Mouse (Mus musculus): ENCODE measurements around the gene Surf4. TPM values are rescaled to one million over a fixed set of nuclear protein-coding genes. Genes with fewer than 3 reads are reported as not detected.

Surf4 gene
- polyA plus RNA-seq, 1 experiment: 357 TPM

DNA sequence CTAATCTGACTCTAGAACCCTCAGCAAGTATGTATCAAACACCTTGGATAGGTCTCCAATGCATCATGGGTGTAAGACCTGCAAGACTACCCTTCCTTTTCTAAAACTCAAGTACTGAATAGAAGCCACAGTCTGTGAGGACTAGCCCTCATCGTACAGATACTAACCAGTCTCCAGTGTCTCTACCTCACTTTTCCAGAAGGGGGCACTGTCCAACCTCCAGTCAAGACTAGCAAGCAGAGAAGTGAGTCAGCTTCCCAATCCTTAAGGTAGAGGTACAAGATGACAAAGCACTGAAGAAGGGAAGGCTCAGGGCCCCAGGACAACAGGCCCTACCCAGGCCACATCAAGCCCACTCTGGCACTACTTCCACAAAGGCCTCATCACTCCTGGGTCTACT, 3.3 kb downstream of the Surf4 start:
- no peak for DNase-seq (ENCODE audit: low read depth)

DNA sequence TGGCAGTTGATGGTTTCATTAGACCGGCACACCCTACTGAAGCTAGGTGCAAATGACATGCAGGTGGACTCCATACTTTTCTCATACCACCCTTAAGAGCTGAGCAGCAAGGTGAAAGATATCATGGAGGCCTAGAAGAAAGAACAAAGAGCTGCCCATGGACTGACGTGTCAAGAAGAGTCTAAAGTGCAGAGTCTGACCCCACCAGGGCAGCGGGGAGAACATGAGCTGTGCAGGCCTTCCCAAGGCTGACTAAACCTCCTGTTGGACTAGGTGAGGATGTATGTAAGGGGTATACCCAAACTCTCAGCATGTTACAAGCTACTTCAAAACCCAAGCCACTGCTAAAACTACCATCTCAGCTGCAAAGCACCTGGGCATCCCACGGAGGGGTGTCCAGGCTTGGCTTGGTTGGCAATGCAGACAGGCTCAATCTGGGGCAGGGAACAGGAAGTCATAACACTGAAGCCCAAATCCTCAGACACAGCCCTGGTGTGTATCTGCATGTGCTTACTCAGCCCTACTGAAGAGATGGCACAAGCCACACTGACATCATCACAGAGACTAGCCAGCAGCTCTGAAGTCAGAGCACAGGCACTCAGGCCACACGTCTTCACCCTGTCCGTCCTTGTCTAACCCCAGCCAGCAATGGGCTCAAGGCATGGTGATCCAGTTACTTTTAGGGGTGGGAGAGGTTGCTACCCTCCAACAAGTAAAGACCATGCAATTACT, 5.8 kb downstream of the Surf4 start:
- no peak for DNase-seq (ENCODE audit: low read depth)

DNA sequence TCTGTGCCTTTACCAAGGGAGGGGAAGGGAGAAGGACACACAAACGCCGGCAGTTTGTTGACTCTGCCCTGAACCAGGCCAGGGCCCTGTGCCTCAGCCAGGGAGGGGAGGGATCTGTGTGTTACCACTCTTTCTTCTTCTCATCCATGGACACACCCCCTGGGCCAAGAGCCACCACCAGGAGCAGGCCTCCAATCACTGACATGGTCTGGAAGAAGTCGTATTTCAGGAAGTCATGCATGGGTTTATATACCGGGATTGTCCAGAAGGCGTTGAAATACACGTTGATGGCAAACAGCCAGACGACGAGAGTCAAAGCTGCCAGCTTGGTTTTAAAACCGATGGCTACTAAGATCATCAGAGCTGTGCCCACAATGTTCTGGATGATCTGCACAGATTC, 11.9 kb downstream of the Surf4 start:
- DNase-seq (ENCODE audit: low read depth): no peak

DNA sequence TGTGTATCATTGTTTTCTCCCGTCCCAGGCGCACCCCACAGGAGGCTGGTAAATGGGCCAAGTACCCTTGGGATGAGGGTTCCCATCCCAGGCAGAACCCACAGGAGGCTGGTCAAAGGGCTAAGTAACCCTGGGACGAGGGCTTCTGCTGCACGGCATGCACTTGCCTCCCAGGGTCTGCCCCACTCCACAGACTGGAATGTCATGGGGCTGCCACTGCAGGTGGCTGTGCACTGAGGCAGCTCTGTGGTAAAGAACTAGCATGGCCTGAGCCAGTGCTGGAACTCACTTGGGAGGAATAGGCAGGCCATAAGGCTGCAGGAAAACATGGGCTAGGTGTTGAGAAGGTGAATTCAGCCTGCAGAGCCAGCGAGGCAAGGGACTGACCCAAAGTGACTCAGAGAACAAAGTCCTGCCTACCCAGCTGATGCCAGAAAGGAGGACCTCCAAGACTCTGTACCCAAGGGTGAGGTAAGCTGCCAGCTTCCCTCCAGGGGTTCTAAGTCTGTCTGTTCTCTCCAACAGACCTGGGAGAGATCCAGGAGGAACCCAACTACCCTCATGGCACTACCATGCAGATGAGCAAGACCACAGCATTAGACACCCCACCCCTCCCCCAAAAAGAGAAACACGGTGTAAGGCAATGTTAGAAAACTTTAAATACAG, 13.4 kb downstream of the Surf4 start:
- DNase-seq (ENCODE audit: low read depth): no peak

DNA sequence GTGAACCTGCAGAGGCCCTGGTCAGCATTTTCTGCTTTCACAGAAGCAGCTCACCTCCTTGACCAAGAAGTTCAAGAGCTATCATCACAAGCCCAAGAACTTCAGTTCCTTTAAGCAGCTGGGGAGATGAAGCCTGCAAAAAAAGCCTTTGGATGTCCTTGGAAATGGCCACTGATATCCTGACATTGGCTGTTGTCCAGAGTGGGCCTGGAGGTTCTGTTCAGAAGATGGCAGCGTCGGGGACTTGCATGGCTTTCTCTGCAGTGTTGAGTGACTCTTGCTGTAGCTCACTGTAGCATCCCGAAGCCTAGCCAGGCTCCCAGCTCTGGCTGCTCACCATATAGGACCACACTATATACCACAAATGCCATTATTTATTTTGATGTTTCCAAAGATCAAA, 14.0 kb downstream of the Surf4 start:
- DNase-seq (ENCODE audit: low read depth): no peak

DNA sequence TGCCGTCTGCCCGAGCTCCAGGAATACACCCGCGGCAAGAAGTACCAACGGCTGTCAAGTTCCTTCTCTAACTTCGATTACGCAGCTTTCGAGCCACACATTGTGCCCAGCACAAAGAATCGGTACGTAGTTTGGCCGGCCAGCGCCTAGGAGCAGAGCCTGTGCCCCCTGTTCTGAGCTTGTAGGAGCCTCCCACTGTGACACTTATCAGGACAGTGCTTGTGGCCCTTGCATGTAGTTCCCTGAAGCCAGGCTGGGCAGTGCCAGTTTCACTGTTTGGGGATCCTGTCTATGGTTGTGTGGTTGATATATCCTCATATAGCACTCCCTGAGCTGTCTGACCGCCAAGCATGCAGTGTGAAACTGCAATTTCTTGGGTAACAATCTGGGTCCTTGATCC, 17.0 kb downstream of the Surf4 start:
- no peak for DNase-seq (ENCODE audit: low read depth)

DNA sequence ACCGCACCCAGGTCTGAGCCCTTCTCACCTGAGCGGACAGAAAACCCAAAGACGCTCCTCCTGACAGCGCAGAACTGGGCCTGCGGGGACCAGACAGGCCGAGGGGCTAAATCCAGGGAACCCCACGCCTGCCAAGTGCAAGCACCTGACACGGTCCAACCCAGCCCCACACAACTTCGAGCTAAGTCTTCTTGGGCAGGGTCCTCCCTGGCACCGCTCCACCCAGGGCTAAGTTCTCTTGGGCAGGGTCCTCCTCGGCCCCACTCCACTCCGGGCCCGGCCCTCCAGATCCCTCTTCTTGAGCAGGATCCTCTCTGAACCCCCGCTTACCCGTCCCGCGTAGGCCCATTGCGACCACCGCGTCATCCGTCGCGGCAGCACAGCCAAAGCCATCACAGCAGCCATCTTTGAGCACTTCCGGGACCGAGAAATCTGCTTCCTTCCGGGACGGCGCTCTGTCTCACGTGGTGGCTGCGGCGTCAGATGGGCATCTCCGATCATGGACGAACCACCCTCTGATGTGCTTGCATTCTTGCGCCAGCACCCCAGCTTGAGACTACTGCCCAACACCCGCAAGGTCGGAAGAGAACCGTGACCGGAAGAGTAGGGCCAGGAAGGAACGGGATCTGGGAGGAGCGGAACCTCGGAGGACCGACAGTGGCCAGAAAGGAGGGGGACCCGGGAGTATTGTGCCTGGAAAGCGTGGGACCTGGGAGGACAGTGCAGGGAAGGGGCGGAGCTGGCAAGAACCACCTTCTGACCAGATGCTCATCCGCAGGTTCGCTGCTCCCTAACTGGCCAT, 17.6 kb downstream of the Surf4 start, which contains the start of the genes Surf2 and Surf1:
Gene Surf2 (plus strand): TSS at position 441 of the 802 bp plus-strand sequence.
Gene Surf1 (minus strand): TSS at position 604 of the 802 bp plus-strand sequence.
- DNase-seq (ENCODE audit: low read depth): no peak

DNA sequence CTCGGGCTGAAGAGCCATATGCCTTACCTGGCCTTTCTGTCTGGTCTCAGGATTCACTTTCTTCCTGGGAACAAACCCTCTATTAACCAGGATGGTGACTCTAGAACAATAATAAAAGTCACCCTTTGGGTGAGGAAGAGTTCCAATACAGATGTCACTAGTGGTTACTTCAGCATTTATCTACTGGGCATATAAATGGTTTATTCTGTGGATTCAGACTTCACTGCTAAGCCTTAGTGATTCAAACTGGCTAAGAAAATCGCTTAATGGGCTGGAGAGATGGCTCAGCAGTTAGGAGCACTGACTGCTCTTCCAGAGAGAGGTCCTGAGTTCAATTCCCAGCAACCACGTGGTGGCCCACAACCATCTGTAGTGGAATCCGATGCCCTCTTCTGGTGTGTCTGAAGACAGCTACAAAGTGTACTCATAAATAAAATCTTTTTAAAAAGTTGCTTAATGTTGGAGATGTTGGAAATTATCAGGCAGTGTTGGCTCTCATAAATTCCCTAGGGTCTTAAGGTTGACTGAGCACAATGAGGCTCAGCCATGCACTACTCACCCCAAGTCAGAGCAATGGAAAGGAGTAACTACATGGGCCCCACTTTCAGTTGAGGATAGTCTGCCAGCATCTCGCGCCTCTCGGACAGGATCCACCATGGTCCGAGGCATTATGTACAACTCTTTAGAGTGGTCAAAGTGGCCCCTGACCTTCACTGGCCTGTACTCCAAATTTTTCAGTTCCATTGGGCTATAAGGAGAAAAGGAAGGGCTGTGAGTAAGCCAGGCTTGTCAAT, 19.4 kb downstream of the Surf4 start:
- no peak for DNase-seq (ENCODE audit: low read depth)

DNA sequence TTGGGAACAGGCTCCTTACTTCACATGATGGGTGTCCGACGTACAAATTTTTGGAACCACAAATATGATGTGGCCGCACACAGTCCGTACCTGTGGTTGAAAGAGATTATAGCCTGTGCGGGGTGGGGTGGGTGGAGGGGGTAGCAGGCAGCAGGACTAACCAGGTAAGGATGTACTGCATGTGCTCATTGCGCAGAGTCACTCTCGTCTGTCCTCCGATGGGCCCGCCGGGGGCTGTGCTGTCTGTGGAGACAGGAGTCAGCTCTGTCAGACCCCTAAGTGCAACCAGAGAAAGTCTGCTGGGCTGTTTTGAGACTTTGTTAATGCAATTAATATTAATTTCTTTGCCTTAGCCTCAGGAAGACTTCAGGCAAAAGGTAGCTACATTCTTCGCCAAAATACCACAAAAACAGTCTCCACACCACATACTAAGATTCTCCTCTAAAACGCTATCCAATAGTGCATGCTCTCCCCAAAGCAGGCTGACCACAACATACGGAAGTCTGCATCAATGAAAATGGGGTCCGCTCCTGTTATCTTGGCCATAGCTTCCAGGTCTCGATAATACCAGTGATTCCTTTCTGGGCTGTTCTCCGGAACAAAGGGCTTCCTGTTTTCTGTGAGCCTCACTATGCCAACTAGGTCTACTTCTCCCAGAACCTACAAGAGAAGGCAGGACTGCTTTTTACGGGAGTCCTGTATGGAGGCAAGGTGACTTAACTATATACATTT, 20.1 kb downstream of the Surf4 start:
- DNase-seq (ENCODE audit: low read depth): no peak

DNA sequence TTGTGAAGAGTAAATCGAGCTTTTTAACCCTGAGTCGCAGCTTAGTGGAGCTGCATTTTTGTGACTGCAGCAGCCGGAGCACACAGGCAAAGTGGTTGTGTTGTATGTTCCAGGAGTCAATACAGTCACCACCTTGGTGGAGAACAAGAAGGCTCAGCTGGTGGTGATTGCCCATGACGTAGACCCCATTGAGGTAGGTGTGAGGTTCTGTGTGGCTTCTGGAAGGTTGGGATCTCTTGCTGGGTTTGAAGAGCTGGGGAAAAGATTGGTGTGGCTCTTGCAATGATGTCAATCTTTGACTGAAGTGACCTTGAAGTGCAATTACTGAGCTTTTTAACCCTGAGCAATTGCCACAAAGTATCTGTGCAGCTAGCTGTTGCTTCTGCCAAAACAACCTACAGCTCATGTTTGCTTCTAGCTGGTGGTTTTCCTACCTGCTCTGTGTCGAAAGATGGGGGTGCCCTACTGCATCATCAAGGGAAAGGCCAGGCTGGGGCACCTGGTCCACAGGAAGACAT, 21.4 kb downstream of the Surf4 start:
- DNase-seq (ENCODE audit: low read depth): no peak

DNA sequence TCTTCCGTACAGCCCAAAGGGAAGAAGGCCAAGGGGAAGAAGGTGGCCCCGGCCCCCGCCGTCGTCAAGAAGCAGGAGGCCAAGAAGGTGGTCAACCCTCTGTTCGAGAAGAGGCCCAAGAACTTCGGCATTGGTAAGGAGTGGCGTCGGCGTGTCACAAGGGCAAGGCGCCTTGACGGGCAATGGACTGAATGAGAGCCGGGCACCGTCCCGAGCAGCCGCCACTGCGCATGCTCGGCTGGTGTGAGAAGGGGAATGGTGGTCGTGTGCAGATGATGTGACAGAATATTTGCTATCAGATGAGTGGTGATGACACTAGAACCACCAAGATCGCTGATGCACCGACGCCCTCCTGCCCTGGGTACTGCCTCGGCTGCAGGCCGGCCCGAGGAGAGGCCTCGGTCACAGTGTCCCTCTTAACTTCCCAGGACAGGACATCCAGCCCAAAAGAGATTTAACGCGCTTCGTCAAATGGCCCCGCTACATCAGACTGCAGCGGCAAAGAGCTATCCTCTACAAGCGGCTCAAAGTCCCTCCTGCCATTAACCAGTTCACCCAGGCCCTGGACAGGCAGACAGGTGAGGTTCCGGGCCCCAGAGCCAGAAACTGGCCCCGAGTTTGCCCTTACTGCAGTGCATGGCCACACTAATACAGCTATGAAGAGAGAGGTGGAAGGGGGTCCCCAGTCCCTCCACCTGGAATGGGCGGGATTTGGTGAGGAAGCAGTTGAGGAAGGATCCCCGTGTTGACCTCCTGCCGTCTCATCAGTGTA, 22.5 kb downstream of the Surf4 start:
- no peak for DNase-seq (ENCODE audit: low read depth)

DNA sequence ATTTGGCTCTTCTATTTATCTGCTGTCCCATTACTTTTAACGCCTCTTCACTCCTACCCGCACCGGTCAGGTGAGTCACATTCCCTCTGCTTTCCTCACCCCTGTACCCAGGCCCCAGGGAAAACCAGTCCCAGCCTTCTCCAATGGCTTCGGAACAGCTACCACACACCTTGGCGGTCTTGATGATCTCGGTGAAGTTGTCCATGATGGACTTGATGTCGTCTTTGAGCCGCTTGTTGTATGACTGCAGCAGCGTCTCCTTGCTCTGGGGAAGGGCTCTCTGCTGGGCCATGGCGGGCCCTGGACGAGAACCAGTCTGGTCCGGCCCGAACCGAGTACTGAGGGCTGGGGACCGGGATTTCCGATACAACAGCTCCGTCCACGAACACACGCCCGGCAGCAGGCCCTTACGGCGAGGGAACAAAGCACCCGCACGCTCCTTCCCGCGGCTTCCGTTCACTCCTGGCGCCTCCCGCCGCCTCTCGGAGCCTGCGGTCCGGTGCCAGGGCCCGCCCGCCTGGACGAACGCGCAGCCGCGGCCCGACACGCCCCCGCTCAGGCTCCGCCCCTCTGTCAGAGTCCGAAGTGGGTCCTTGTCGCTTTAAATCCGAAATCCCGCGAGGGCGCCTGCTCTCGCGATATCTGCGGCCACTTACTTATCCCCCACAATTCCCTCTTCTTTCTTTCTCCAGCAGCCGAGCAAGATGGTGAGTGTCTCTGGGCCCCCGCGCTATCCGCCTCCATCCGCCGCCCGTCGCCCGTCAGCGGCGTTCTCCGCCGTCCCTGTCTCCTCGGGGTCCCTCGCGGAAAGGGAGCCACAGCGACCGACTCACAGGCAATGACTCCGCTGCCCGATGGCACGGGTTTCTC, 23.4 kb downstream of the Surf4 start, which contains the start of the genes Med22 and Rpl7a:
Gene Med22 (minus strand): TSS at position 554 of the 870 bp plus-strand sequence.
Gene Rpl7a (plus strand): TSS at position 641 of the 870 bp plus-strand sequence.
- no peak for DNase-seq (ENCODE audit: low read depth)

DNA sequence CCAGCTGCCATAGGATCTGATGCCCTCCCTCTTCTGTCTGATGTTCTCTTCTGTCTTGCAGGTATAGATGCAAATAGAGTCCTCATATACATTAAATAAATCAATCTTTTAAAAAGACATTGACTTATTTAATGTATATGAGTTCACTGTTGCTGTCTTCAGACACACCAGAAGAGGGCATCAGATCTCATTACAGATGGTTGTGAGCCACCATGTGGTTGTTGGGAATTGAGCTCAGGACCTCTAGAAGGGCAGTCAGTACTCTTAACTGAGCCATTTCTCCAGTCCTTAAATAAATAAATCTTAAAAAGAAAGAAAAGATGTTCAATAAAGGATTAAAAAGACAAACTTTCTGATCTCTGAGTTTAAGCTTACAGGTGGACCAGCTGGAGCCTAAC, 24.3 kb downstream of the Surf4 start:
- no peak for DNase-seq (ENCODE audit: low read depth)

DNA sequence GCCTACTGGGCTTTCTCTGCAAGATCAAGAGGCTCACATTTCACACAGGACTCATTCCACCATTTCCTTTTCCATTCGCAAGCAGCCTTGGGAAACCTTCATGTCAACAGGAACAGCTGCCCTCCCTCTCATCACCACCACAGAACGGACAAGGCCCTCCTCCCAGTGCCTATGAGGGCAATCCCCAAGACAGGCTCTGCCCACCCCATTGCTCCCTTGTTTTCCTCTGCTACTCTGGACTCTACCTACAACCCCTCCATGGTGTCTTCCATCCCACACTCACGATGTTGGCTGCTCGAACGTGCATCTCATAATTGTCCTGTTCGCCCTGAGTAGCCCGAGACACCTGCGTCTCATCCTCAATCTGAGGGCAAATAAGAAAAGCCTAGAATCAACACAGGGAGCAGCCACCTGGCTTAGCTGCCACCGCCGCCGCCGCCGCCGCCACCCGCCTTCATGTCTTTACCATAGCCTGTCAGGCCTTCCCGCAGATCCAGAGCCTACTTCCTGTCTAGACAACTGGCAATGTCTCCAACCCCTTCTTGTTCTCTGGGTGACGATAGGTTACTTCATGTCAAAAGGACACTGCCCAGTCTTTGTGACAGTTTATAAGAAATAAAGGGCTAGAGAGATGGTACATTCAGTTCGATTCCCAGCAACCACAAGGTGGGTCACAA, 24.9 kb downstream of the Surf4 start:
- DNase-seq (ENCODE audit: low read depth): no peak

DNA sequence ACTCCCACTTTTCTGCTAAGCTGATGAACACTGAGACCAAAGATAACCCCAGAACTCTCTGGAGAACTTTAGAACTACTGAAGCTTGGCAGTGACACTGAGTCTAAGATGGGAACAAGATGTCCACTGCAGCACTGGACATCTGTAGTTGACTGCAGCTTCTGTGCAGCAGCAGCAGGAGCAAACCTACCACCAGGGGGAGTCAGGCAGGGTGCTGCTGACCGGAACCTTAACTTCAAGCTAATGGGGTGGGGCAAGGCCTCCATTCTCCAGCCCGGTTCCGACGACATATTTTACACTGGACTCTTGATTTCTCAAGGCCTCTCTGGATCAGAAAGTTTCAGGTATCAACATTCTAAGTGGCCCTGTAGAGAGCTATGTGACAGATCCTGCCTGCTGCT, 26.6 kb downstream of the Surf4 start:
- DNase-seq (ENCODE audit: low read depth): no peak

DNA sequence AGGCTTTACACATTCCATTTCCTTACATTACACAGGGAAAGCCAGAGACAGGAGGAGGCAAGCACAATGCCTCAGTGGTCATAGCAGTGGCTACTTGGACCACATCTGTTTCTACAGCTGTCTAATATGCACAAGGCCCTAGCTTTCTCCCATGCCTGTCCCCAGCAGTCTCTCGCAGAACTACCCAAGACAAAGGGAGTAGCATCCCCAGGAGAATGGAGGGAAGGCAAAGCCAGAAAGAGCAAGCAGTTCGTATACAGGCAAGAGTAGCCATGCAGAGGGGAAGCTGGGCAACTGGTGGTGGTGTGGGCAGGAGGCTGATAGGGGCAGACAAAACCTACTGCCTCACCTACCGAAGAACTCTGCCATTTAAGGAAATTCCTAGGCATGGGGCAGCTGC, 27.3 kb downstream of the Surf4 start:
- DNase-seq (ENCODE audit: low read depth): no peak

DNA sequence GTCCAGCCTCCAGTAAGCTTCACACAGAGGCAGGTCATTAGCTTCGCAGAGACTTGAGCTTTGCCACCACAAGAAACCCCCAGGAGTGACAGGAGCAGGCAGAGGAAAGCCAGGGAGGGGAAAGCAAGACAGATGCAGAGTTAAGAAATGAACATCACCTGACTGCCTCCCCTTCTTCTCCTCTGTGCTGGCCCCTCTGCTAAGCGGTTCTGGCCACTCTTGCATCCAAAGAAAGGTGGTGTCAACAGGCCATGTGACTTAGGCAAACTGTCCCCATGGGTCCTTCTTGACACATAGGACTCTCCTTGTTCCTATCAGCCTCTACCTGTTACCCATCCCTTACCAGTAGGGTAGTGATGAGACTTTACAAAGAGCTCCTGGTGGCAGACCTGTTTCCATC, 27.8 kb downstream of the Surf4 start:
- DNase-seq (ENCODE audit: low read depth): no peak

DNA sequence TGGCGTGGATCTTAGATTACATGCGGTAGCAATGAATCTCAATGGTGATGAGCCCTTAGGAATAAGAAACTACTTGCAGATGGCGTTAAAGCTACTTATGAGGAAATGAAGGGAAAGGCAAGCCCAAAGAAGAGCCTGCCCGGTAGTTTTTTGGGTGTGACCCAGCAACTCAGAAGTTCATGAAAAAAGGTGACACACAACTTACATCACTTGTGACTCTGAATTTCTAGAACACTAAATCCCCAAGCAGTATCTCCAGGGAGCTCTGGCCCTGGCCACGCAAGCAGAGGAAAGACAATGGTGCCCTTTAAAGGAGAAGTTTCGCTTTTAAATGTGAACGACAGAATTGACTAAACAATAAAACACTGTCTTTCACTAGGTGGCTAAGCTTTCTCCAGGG, 30.4 kb downstream of the Surf4 start:
- no peak for DNase-seq (ENCODE audit: low read depth)
